Mouse (Mus musculus) cortical plate, adult 2 months (tissue): ENCODE data around the gene Helq. TPM values are rescaled to one million over a fixed set of nuclear protein-coding genes. Genes with fewer than 3 reads are reported as not detected.

Experiments
- H3K27ac ChIP-seq: fragments of 200-500 bp; 2 replicates; pipeline ENCODE4 v1.5.1; 2012; ENCODE audit warnings: low read length, control low read depth, inconsistent platforms; ENCODE audit not compliant: insufficient read depth
- H3K4me1 ChIP-seq: fragments of 200-500 bp; 2 replicates; pipeline ENCODE4 v1.6.1; 2011; ENCODE audit warnings: low read length; ENCODE audit not compliant: control insufficient read depth, insufficient read depth
- H3K4me3 ChIP-seq: fragments of 200-500 bp; 2 replicates; pipeline ENCODE4 v1.5.1; 2011; ENCODE audit warnings: mild to moderate bottlenecking, low read length, control low read depth; ENCODE audit not compliant: insufficient read depth
- CTCF ChIP-seq: fragments of 200-500 bp; IDR thresholded peaks from 2 replicates; pipeline ENCODE4 v1.5.1; 2011; ENCODE audit warnings: mild to moderate bottlenecking, control low read depth, low read length; ENCODE audit not compliant: insufficient read depth; ENCODE audit errors: extremely low read depth
- POLR2A ChIP-seq: fragments of 200-500 bp; IDR thresholded peaks from 2 replicates; pipeline ENCODE4 v1.6.1; 2011; ENCODE audit warnings: mild to moderate bottlenecking, low read length, control low read depth; ENCODE audit not compliant: insufficient read depth; ENCODE audit errors: extremely low read depth
- polyA plus RNA-seq: library from polyadenylated mRNA; depleted of rRNA; stranded (reverse); fragments of >200 nt; gene quantifications from 2 replicates; pipeline ENCODE4 v1.2.3, GENCODE M21; 2012

The Helq gene
- polyA plus RNA-seq, 1 experiment: 41.7 TPM

DNA sequence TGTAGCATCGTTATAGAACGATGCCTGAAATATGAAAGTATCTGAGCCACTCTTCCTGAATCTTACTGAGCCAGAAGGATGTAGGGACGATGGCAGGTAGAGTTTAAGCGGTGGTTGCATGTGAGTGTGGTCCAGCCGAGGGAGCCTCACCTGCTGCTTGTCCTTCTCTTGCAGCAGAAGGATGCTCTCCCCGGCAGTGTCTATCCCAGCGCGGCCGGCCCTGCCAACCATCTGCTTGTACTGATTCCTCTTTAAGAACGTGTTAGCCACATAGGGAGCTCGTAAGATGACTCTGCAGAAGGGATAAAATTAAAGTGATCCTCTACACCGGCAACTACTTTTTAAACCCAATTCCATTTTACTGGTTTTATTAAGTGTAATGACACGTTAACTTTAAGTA lies 19.4 kb downstream of the Helq start:
- Histone ChIP-seq H3K4me1 (no peaks in the 10 kb centered on the region), H3K27ac (no peak overlapping the region)
- TF ChIP-seq POLR2A (no peak), CTCF (no peak)

DNA sequence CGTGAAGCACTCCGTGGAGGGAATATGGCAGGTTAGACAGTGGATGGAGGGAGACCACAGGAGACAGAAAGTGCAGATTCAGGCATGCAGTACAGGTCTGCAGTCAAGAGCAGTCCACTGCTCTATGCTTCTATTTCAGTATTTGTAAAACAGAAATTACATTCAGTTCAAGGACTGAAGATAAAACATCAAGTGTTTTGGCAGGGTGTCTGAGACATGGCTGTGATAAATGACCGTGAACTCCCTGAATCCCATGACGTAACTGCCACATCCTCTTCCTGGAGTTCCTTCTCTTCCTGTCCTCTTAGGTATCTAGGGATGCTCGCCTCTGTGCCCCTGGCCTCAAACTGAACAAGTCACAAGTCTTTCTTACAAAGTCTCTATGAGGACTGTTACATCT lies 21.5 kb downstream of the Helq start:
- Histone ChIP-seq H3K27ac (no peak overlapping the region), H3K4me1 (no peaks in the 10 kb centered on the region), H3K4me3 (no peak overlapping the region)
- TF ChIP-seq CTCF (no peak), POLR2A (no peak)

More for the DNA sequence above, 19.4 kb downstream of the Helq start:
- no peak overlapping the region for H3K4me3 ChIP-seq

DNA sequence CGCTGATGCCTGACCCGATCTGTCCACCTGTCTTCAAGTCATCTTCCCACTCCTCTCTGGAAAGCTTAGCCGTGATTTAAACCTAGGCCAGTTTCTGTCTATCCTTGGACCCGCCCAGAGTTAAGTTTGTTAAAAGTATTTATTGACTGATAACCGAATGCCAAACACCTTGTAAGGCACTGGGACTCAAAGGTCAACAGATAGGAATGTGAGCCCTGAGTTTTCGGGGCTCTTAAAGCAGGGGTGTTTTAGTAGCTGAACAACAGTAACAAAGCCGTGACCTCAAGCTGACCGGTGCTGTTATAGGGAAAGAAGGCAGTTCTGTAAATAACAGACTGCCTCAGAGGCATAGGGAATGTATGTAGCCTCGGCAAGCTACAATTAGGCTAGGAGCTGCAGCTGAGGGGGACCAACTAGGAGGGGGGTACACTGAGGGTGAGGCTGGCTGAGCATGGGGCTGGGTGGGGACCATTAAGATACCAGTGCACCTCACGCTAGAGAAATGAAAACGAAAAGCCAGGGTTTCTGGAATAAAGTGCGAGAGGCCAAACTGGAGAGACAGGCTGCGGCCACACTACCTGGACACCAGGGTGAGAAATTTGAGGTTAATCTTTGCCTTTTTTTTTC lies 22.5 kb downstream of the Helq start:
- TF ChIP-seq CTCF: no peak
- no peak for TF ChIP-seq POLR2A
- Histone ChIP-seq H3K27ac (no peak overlapping the region), H3K4me3 (no peak overlapping the region), H3K4me1 (no peaks in the 10 kb centered on the region)

DNA sequence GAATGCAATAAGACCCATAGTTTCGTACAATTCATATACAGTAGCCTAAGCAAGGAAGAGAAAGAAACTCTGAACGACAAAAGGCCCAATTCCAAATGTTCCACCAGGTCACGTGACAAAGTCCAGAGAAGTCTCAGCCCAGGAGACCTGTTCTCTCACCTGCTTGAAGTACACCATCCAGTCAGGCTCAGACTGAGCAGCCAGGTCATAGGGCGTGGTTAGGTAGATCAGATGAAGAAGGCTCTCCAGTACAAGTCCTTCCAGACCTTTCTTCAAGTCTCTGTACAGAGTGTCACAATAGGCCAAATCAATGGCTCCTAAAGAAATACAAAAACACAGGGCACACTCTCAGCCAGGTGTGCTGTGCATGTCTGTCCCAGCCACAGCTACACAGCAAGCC lies 26.8 kb downstream of the Helq start:
- TF ChIP-seq CTCF: no peak
- no peak for TF ChIP-seq POLR2A
- Histone ChIP-seq H3K27ac (no peak overlapping the region), H3K4me3 (no peak overlapping the region), H3K4me1 (0 out of 2 replicates have a peak, but pooled peaks cover 1% of the 10 kb centered on the region)

DNA sequence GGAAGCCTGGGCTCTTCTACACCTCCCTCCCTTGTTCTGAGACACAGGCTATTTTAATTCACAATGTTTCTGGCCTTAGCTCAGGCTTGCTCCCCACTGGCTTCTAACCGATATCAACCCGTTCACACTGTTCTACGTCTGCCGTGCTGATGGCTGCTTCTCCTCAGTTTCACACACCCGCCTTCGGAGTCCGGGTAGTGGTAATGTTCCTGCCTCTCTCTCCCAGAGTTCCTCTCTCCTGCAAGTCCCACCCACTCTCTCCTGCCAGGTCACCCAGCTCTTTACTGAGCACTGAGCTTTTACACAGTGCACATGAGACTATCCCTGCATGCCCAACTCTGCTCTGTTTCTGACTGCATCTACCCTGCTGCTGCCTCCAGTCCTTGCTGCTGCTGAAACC lies 32.4 kb downstream of the Helq start:
- Histone ChIP-seq H3K4me1 (0 out of 2 replicates have a peak, but pooled peaks cover 1% of the 10 kb centered on the region), H3K4me3 (no peak overlapping the region), H3K27ac (no peak overlapping the region)
- TF ChIP-seq POLR2A: no peak
- no peak for TF ChIP-seq CTCF

DNA sequence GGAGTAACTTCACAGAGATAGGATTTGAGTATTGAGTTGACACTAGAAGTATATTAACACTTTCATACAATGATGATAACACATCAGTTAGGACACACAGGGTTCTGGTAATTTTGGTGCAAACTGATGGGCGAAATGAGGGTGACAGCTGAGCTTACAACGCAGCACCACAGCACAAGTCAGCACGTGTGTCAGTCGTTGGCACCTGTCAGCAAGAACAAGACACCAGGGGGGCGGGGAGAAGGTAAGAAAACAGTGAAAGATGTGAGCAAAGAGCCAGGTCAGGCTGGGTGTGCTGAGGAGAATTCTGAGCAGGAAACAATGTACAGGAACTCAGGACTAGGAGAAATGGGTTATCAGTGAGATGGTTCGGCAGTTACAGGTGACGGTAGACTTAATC lies 36.7 kb downstream of the Helq start:
- H3K4me1 ChIP-seq: no peaks in the 10 kb centered on the region
- H3K27ac ChIP-seq: no peak overlapping the region

DNA sequence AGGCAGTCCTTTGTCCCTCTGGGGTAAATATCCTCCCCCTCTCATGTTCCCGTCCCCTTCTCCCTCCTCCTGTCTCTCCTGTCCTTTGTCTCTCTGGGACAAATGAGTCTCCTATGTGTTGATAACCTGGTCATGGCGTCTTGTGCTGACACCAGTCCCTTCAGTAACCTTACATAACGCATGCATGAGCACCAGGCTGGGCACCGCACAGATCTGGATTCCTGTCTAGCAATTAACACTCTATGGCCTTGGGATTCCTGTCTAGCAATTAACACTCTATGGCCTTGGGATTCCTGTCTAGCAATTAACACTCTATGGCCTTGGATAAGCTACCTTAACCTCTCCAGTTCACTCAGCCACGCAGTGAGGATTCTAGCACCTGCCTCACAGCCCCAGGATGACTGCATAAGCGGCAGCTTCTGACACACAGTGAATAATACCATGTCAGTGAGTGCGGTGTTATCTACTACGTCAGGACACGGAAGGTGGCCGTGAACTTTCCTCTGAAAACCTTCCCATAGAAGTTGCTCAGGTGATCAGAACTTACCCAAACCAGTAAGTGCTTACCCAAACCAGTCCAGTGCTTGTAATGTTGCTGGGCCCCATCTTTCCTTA lies 38.2 kb downstream of the Helq start:
- TF ChIP-seq POLR2A (no peak), CTCF (no peak)
- Histone ChIP-seq H3K4me1 (no peaks in the 10 kb centered on the region), H3K27ac (no peak overlapping the region), H3K4me3 (no peak overlapping the region)

More for the DNA sequence above, 36.7 kb downstream of the Helq start:
- no peak for TF ChIP-seq CTCF
- H3K4me3 ChIP-seq: no peak overlapping the region

DNA sequence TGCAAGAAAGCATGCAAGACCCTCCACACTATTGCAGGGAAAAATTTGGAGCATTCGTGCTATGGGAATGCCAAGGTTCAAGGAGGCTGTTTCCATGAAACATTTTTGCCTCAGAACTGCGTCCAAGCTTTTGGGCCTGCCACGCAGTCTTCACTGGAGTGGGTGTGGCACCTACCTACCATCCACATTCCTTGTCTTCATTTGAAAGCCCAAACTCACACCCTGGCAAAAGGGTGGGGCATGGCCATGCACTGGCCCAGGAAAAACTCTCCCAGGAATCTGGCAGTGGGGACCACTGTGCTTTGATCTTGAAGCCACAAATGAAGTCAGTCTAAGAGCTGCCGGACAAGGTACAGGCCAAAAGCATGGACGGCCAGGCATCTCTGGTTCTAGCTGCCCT lies 40.3 kb downstream of the Helq start:
- Histone ChIP-seq H3K27ac (no peak overlapping the region), H3K4me1 (no peaks in the 10 kb centered on the region), H3K4me3 (no peak overlapping the region)
- TF ChIP-seq CTCF (no peak), POLR2A (no peak)

DNA sequence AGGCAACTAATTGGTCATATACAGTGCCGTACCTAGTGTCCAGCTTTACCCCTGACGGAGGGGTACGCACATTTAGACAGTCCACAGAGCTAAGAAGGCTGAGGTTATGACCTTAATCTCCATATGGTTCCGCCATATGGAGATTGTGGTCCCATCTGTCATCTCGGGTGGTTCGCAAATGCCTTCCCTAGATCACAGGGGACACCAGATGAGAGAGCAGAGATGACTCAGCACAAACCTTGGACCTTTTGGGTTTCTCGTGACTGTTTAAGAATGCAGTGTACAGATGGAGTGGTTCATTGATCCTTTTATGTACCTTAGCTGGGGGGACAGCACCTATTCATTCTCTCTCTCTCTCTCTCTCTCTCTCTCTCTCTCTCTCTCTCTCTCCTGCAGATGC lies 45.0 kb downstream of the Helq start:
- TF ChIP-seq CTCF (no peak), POLR2A (no peak)
- no peak overlapping the region for H3K4me3 ChIP-seq
- no peak overlapping the region for H3K27ac ChIP-seq
- no peaks in the 10 kb centered on the region for H3K4me1 ChIP-seq

DNA sequence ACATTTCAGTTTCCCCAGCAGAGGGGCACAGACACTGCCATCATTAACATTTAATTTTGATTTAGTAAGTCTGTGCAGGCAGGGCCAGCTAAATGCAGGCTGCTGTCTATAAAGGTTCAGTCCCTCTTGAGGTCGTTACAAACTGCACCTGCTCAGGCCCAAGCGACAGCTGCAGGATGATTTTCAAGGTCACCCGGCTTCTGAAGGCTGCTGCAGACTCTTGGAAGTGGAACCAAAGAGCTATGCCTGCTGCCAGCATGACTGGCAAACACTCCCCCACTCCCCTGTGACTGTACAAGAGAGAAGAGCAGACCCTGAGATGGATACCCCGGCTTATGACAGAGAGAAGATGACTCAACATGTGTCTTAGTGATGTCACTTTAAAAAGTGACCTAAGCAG lies 46.7 kb downstream of the Helq start:
- Histone ChIP-seq H3K4me3 (no peak overlapping the region), H3K4me1 (no peaks in the 10 kb centered on the region), H3K27ac (no peak overlapping the region)
- TF ChIP-seq CTCF (no peak), POLR2A (no peak)
